Mouse (Mus musculus): ENCODE results near the gene Srr. TPM values are rescaled to one million over a fixed set of nuclear protein-coding genes. Genes with fewer than 3 reads are reported as not detected.

Srr gene
- polyA plus RNA-seq, 1 experiment: 2.9 TPM

- Histone ChIP-seq H3K4me3 (ENCODE audit: insufficient read depth, poor library complexity, severe bottlenecking) (no peak overlapping the region), H3K27me3 (ENCODE audit: control insufficient read depth, insufficient read depth, insufficient read length) (no peaks in the 10 kb centered on the region), H3K79me3 (ENCODE audit: low read depth) (no peaks in the 10 kb centered on the region), H3ac (ENCODE audit: control insufficient read depth, insufficient read length, low read depth) (no peak overlapping the region), H3K79me2 (ENCODE audit: control insufficient read depth, insufficient read depth) (no peaks in the 10 kb centered on the region), H3K36me3 (ENCODE audit: control insufficient read depth, insufficient read depth) (peaks cover 5% of the 10 kb centered on the region)
- no peak for TF ChIP-seq MYOG (IDR thresholded peaks at IDR 0.05; ENCODE audit: control insufficient read depth, extremely low read depth, insufficient read length)
- TF ChIP-seq CEBPB (IDR thresholded peaks at IDR 0.05; ENCODE audit: low read depth): no peak
- TF ChIP-seq FOSL1 (IDR thresholded peaks at IDR 0.05; ENCODE audit: insufficient read depth, low read length, poor library complexity, severe bottlenecking): no peak
- TF ChIP-seq CTCF (IDR thresholded peaks at IDR 0.05; ENCODE audit: control insufficient read depth, insufficient read depth, insufficient read length): no peak
- TF ChIP-seq USF1 (IDR thresholded peaks at IDR 0.05; ENCODE audit: low read depth): no peak
- TF ChIP-seq MAX (IDR thresholded peaks at IDR 0.05): no peak
- TF ChIP-seq MYOD1 (IDR thresholded peaks at IDR 0.05; ENCODE audit: control insufficient read depth, insufficient read length, low read depth): no peak
Measured at GRCm38 (mm10) chr11:74961953-74962352, 36.2 kb upstream of the Srr start.

- Histone ChIP-seq H3K36me3 (ENCODE audit: control insufficient read depth, insufficient read depth) (peaks cover 7% of the 10 kb centered on the region), H3K79me3 (ENCODE audit: low read depth) (no peaks in the 10 kb centered on the region), H3K79me2 (ENCODE audit: control insufficient read depth, insufficient read depth) (no peaks in the 10 kb centered on the region), H3ac (ENCODE audit: control insufficient read depth, insufficient read length, low read depth) (no peak overlapping the region), H3K27me3 (ENCODE audit: control insufficient read depth, insufficient read depth, insufficient read length) (no peaks in the 10 kb centered on the region), H3K4me3 (ENCODE audit: insufficient read depth, poor library complexity, severe bottlenecking) (no peak overlapping the region)
- no peak for TF ChIP-seq MYOD1 (IDR thresholded peaks at IDR 0.05; ENCODE audit: control insufficient read depth, insufficient read length, low read depth)
- TF ChIP-seq USF1 (IDR thresholded peaks at IDR 0.05; ENCODE audit: low read depth): no peak
- no peak for TF ChIP-seq CTCF (IDR thresholded peaks at IDR 0.05; ENCODE audit: control insufficient read depth, insufficient read depth, insufficient read length)
- TF ChIP-seq MYOG (IDR thresholded peaks at IDR 0.05; ENCODE audit: control insufficient read depth, extremely low read depth, insufficient read length): no peak
- no peak for TF ChIP-seq FOSL1 (IDR thresholded peaks at IDR 0.05; ENCODE audit: insufficient read depth, low read length, poor library complexity, severe bottlenecking)
- TF ChIP-seq MAX (IDR thresholded peaks at IDR 0.05): no peak
- TF ChIP-seq CEBPB (IDR thresholded peaks at IDR 0.05; ENCODE audit: low read depth): no peak
Measured at GRCm38 (mm10) chr11:74960031-74960551, 34.3 kb upstream of the Srr start.

- Histone ChIP-seq H3K27me3 (ENCODE audit: control insufficient read depth, insufficient read depth, insufficient read length) (no peaks in the 10 kb centered on the region), H3K4me3 (ENCODE audit: insufficient read depth, poor library complexity, severe bottlenecking) (no peak overlapping the region), H3K79me2 (ENCODE audit: control insufficient read depth, insufficient read depth) (peaks cover under 1% of the 10 kb centered on the region), H3K79me3 (ENCODE audit: low read depth) (no peaks in the 10 kb centered on the region), H3K36me3 (ENCODE audit: control insufficient read depth, insufficient read depth) (peaks cover 10% of the 10 kb centered on the region), H3ac (ENCODE audit: control insufficient read depth, insufficient read length, low read depth) (no peak overlapping the region)
- no peak for TF ChIP-seq FOSL1 (IDR thresholded peaks at IDR 0.05; ENCODE audit: insufficient read depth, low read length, poor library complexity, severe bottlenecking)
- no peak for TF ChIP-seq CEBPB (IDR thresholded peaks at IDR 0.05; ENCODE audit: low read depth)
- TF ChIP-seq MYOG (IDR thresholded peaks at IDR 0.05; ENCODE audit: control insufficient read depth, extremely low read depth, insufficient read length): no peak
- TF ChIP-seq CTCF (IDR thresholded peaks at IDR 0.05; ENCODE audit: control insufficient read depth, insufficient read depth, insufficient read length): no peak
- TF ChIP-seq USF1 (IDR thresholded peaks at IDR 0.05; ENCODE audit: low read depth): no peak
- TF ChIP-seq MAX (IDR thresholded peaks at IDR 0.05): no peak
- TF ChIP-seq MYOD1 (IDR thresholded peaks at IDR 0.05; ENCODE audit: control insufficient read depth, insufficient read length, low read depth): no peak
Measured at GRCm38 (mm10) chr11:74959501-74959900, 33.8 kb upstream of the Srr start.

- no peaks in the 10 kb centered on the region for H3K79me3 ChIP-seq (ENCODE audit: low read depth)
- H3K36me3 ChIP-seq (ENCODE audit: control insufficient read depth, insufficient read depth): peaks cover 21% of the 10 kb centered on the region
- peaks cover 7% of the 10 kb centered on the region for H3K79me2 ChIP-seq (ENCODE audit: control insufficient read depth, insufficient read depth)
- H3ac ChIP-seq (ENCODE audit: control insufficient read depth, insufficient read length, low read depth): no peak overlapping the region
- no peaks in the 10 kb centered on the region for H3K27me3 ChIP-seq (ENCODE audit: control insufficient read depth, insufficient read depth, insufficient read length)
- TF ChIP-seq CEBPB (IDR thresholded peaks at IDR 0.05; ENCODE audit: low read depth): no peak
- TF ChIP-seq USF1 (IDR thresholded peaks at IDR 0.05; ENCODE audit: low read depth): no peak
- no peak for TF ChIP-seq FOSL1 (IDR thresholded peaks at IDR 0.05; ENCODE audit: insufficient read depth, low read length, poor library complexity, severe bottlenecking)
- TF ChIP-seq CTCF (IDR thresholded peaks at IDR 0.05; ENCODE audit: control insufficient read depth, insufficient read depth, insufficient read length): no peak
- no peak for TF ChIP-seq MYOD1 (IDR thresholded peaks at IDR 0.05; ENCODE audit: control insufficient read depth, insufficient read length, low read depth)
- TF ChIP-seq MYOG (IDR thresholded peaks at IDR 0.05; ENCODE audit: control insufficient read depth, extremely low read depth, insufficient read length): no peak
- TF ChIP-seq MAX (IDR thresholded peaks at IDR 0.05): no peak
- no peak overlapping the region for H3K4me3 ChIP-seq (ENCODE audit: insufficient read depth, poor library complexity, severe bottlenecking)
Measured at GRCm38 (mm10) chr11:74957600-74957999, 31.9 kb upstream of the Srr start.

- H3K79me2 ChIP-seq (ENCODE audit: control insufficient read depth, insufficient read depth): peaks cover 7% of the 10 kb centered on the region
- no peak overlapping the region for H3K4me3 ChIP-seq (ENCODE audit: insufficient read depth, poor library complexity, severe bottlenecking)
- TF ChIP-seq CEBPB (IDR thresholded peaks at IDR 0.05; ENCODE audit: low read depth) (no peak), FOSL1 (IDR thresholded peaks at IDR 0.05; ENCODE audit: insufficient read depth, low read length, poor library complexity, severe bottlenecking) (no peak), USF1 (IDR thresholded peaks at IDR 0.05; ENCODE audit: low read depth) (no peak), MYOG (IDR thresholded peaks at IDR 0.05; ENCODE audit: control insufficient read depth, extremely low read depth, insufficient read length) (no peak), MAX (IDR thresholded peaks at IDR 0.05) (no peak), MYOD1 (IDR thresholded peaks at IDR 0.05; ENCODE audit: control insufficient read depth, insufficient read length, low read depth) (no peak), CTCF (IDR thresholded peaks at IDR 0.05; ENCODE audit: control insufficient read depth, insufficient read depth, insufficient read length) (no peak)
- H3K79me3 ChIP-seq (ENCODE audit: low read depth): no peaks in the 10 kb centered on the region
- H3K27me3 ChIP-seq (ENCODE audit: control insufficient read depth, insufficient read depth, insufficient read length): no peaks in the 10 kb centered on the region
- H3ac ChIP-seq (ENCODE audit: control insufficient read depth, insufficient read length, low read depth): no peak overlapping the region
- H3K36me3 ChIP-seq (ENCODE audit: control insufficient read depth, insufficient read depth): peaks cover 26% of the 10 kb centered on the region
Measured at GRCm38 (mm10) chr11:74956006-74956405, 30.3 kb upstream of the Srr start.

Measured in C2C12 (cell line).